Mouse (Mus musculus) bone marrow, adult 2 months (tissue): Measurements from ENCODE around the gene Krt42.

Experiments used
- CTCF ChIP-seq: fragments of 200-500 bp; IDR thresholded peaks from 2 replicates; pipeline ENCODE4 v1.5.1; 2011; ENCODE audit warnings: low read length, control low read depth; ENCODE audit not compliant: control insufficient read depth, insufficient read depth
- POLR2A ChIP-seq: fragments of 200-500 bp; IDR thresholded peaks from 2 replicates; pipeline ENCODE4 v1.6.1; 2011; ENCODE audit warnings: low read depth, mild to moderate bottlenecking, control low read depth, low read length, borderline replicate concordance; ENCODE audit not compliant: control insufficient read depth

- TF ChIP-seq POLR2A (no peak), CTCF (no peak)
Measured at GRCm38 (mm10) chr11:100288942-100289341, 19.3 kb upstream of the Krt42 start.
